Mouse (Mus musculus) liver, embryonic 12.5 days (tissue): ENCODE measurements around the gene Mamdc4. TPM values are rescaled to one million over a fixed set of nuclear protein-coding genes. Genes with fewer than 3 reads are reported as not detected.

Source experiments
- ATAC-seq: fragments of 200-750 bp; cut with Nextera tagmentation; 2 replicates; pipeline ENCODE4 v1.8.0; 2017; ENCODE audit warnings: moderate number of reproducible peaks, mild to moderate bottlenecking, moderate library complexity
- H3K27ac ChIP-seq: fragments of 300-500 bp; sonication (generic); 2 replicates; pipeline ENCODE4 v1.5.1; 2016; ENCODE audit warnings: mild to moderate bottlenecking
- H3K27me3 ChIP-seq: fragments of 300-500 bp; sonication (generic); replicated peaks from 2 replicates; pipeline ENCODE4 v1.6.1; 2016; ENCODE audit warnings: mild to moderate bottlenecking, moderate library complexity
- H3K36me3 ChIP-seq: fragments of 300-500 bp; sonication (generic); 2 replicates; pipeline ENCODE4 v1.6.1; 2016; ENCODE audit warnings: mild to moderate bottlenecking, moderate library complexity
- H3K4me1 ChIP-seq: fragments of 300-500 bp; sonication (generic); 2 replicates; pipeline ENCODE4 v1.6.1; 2016
- H3K4me2 ChIP-seq: fragments of 300-500 bp; sonication (generic); 2 replicates; pipeline ENCODE4 v1.6.1; 2016; ENCODE audit warnings: mild to moderate bottlenecking, moderate library complexity
- H3K4me3 ChIP-seq: fragments of 300-500 bp; sonication (generic); 2 replicates; pipeline ENCODE4 v1.5.1; 2016; ENCODE audit warnings: mild to moderate bottlenecking, moderate library complexity
- H3K9ac ChIP-seq: fragments of 300-500 bp; sonication (generic); 2 replicates; pipeline ENCODE4 v1.6.1; 2016; ENCODE audit warnings: mild to moderate bottlenecking, moderate library complexity
- H3K9me3 ChIP-seq: fragments of 300-500 bp; sonication (generic); replicated peaks from 2 replicates; pipeline ENCODE4 v1.6.1; 2016; ENCODE audit warnings: mild to moderate bottlenecking, moderate library complexity
- WGBS: fragments of 180-500 bp; shearing (Covaris S2); methylation state at CpG from one replicate; pipeline ENCODE4 v1.1.7; 2016; ENCODE audit not compliant: insufficient replicate concordance; 5-methylcytosine and 5-hydroxymethylcytosine counted together
- polyA plus RNA-seq: library from polyadenylated mRNA; unstranded; fragments of >200 nt; fragmentation: Nextera tagmentation; extraction: Ambion mirVana; gene quantifications from 2 replicates; pipeline ENCODE4 v1.2.1, GENCODE M21; 2016

Mamdc4 gene
- polyA plus RNA-seq, 1 experiment from 2014 or later, result 0.45 TPM

- Histone ChIP-seq H3K4me3 (peak within 1 kb of the TSS; percentile 29), H3K27ac (no peak within 1 kb of the TSS), H3K4me1 (peaks cover 68% of the 10 kb centered on the region), H3K9me3 (no peaks in the 10 kb centered on the region), H3K36me3 (peaks cover 34% of the 10 kb centered on the region), H3K4me2 (peak within 1 kb of the TSS; percentile 64), H3K9ac (0 out of 2 replicates have a peak within 1 kb of the TSS, but pooled peaks have one; percentile 7), H3K27me3 (peaks cover 51% of the 10 kb centered on the region)
- whole genome bisulfite sequencing, result 6% methylated on average over 19 of the region's 19 CpGs
- ATAC-seq, result peak; percentile 60
Measured at GRCm38 (mm10) chr2:25581294-25581864, 6.7 kb upstream of the Mamdc4 start, which contains the start of gene Ajm1. Gene Ajm1, minus strand, starts transcription at chr2:25581757.

GRCm38 (mm10) chr2:25580621-25581101, 6.0 kb upstream of the Mamdc4 start:
- no peak for ATAC-seq
- no peak overlapping the region for H3K4me3 ChIP-seq

GRCm38 (mm10) chr2:25579737-25580460, 5.3 kb upstream of the Mamdc4 start:
- Histone ChIP-seq H3K36me3 (peaks cover 21% of the 10 kb centered on the region), H3K4me1 (peaks cover 79% of the 10 kb centered on the region), H3K27ac (no peak overlapping the region), H3K9me3 (no peaks in the 10 kb centered on the region), H3K9ac (no peak overlapping the region), H3K4me2 (peak overlapping the region; percentile 35; the same call in 1 of the 2 replicates), H3K4me3 (0 out of 2 replicates have a peak overlapping the region, but pooled peaks have one; percentile 23), H3K27me3 (peaks cover 62% of the 10 kb centered on the region)
- ATAC-seq, result no peak
- WGBS, result 4% methylated on average over 27 of the region's 27 CpGs

More at GRCm38 (mm10) chr2:25580621-25581101, 6.0 kb upstream of the Mamdc4 start:
- WGBS, result 28% methylated on average over 6 of the region's 6 CpGs
- 0 out of 2 replicates have a peak overlapping the region, but pooled peaks have one; percentile 7 for H3K9ac ChIP-seq
- H3K27me3 ChIP-seq, result peaks cover 58% of the 10 kb centered on the region
- no peaks in the 10 kb centered on the region for H3K9me3 ChIP-seq
- H3K4me2 ChIP-seq, result peak overlapping the region; percentile 64; the same call in 1 of the 2 replicates
- H3K27ac ChIP-seq, result no peak overlapping the region
- H3K36me3 ChIP-seq, result peaks cover 28% of the 10 kb centered on the region
- peaks cover 71% of the 10 kb centered on the region for H3K4me1 ChIP-seq

- Histone ChIP-seq H3K4me1 (peaks cover 83% of the 10 kb centered on the region), H3K27ac (no peak overlapping the region), H3K9ac (no peak overlapping the region), H3K4me2 (peak overlapping the region; percentile 35), H3K9me3 (no peaks in the 10 kb centered on the region), H3K4me3 (peak overlapping the region; percentile 23; the same call in 1 of the 2 replicates), H3K27me3 (peaks cover 62% of the 10 kb centered on the region), H3K36me3 (peaks cover 13% of the 10 kb centered on the region)
- no peak for ATAC-seq
- 6% methylated on average over 76 of the region's 77 CpGs for WGBS
Measured at GRCm38 (mm10) chr2:25578796-25579736, 4.4 kb upstream of the Mamdc4 start.

- Histone ChIP-seq H3K27ac (no peak overlapping the region), H3K9me3 (no peaks in the 10 kb centered on the region), H3K9ac (no peak overlapping the region), H3K27me3 (peaks cover 62% of the 10 kb centered on the region), H3K4me3 (peak overlapping the region; percentile 28), H3K4me1 (peaks cover 83% of the 10 kb centered on the region), H3K36me3 (peaks cover 5% of the 10 kb centered on the region), H3K4me2 (peak overlapping the region; percentile 44)
- WGBS, result 6% methylated on average over 75 of the region's 75 CpGs
- no peak for ATAC-seq
Measured at GRCm38 (mm10) chr2:25577951-25578795, 3.5 kb upstream of the Mamdc4 start.

- no peak overlapping the region for H3K9ac ChIP-seq
- ATAC-seq, result no peak
- 0 out of 2 replicates have a peak, but pooled peaks cover 2% of the 10 kb centered on the region for H3K36me3 ChIP-seq
- H3K4me3 ChIP-seq, result peak overlapping the region; percentile 28
- peaks cover 82% of the 10 kb centered on the region for H3K4me1 ChIP-seq
- H3K27ac ChIP-seq, result no peak overlapping the region
- 19% methylated on average over 92 of the region's 92 CpGs for whole genome bisulfite sequencing
- no peaks in the 10 kb centered on the region for H3K9me3 ChIP-seq
- H3K27me3 ChIP-seq, result peaks cover 62% of the 10 kb centered on the region
- peak overlapping the region; percentile 44 for H3K4me2 ChIP-seq
Measured at GRCm38 (mm10) chr2:25576965-25577891, 2.6 kb upstream of the Mamdc4 start.

GRCm38 (mm10) chr2:25576028-25576850, 1.6 kb upstream of the Mamdc4 start:
- H3K9ac ChIP-seq, result no peak overlapping the region
- no peak overlapping the region for H3K27ac ChIP-seq
- 75% methylated on average over 16 of the region's 16 CpGs for WGBS
- H3K9me3 ChIP-seq, result no peaks in the 10 kb centered on the region
- H3K4me3 ChIP-seq, result no peak overlapping the region
- H3K4me2 ChIP-seq, result peak overlapping the region; percentile 83
- no peak for ATAC-seq
- H3K27me3 ChIP-seq, result peaks cover 60% of the 10 kb centered on the region
- H3K4me1 ChIP-seq, result peaks cover 76% of the 10 kb centered on the region
- peaks cover 10% of the 10 kb centered on the region; the same call in 1 of the 2 replicates for H3K36me3 ChIP-seq

- H3K4me1 ChIP-seq, result peaks cover 73% of the 10 kb centered on the region
- H3K9ac ChIP-seq, result peak overlapping the region; percentile 70
- peaks cover 53% of the 10 kb centered on the region for H3K27me3 ChIP-seq
- H3K36me3 ChIP-seq, result peaks cover 15% of the 10 kb centered on the region; the same call in 1 of the 2 replicates
- H3K27ac ChIP-seq, result peak overlapping the region; percentile 63; the same call in 1 of the 2 replicates
- H3K4me2 ChIP-seq, result peak overlapping the region; percentile 83
- no peak for ATAC-seq
- no peaks in the 10 kb centered on the region for H3K9me3 ChIP-seq
- H3K4me3 ChIP-seq, result peak overlapping the region; percentile 64
- 22% methylated on average over 21 of the region's 21 CpGs for WGBS
Measured at GRCm38 (mm10) chr2:25575432-25576027, 885 bp upstream of the Mamdc4 start.

- peak overlapping the region; percentile 64 for H3K4me3 ChIP-seq
- no peaks in the 10 kb centered on the region for H3K9me3 ChIP-seq
- peak overlapping the region; percentile 70 for H3K9ac ChIP-seq
- H3K4me1 ChIP-seq, result peaks cover 60% of the 10 kb centered on the region
- peak overlapping the region; percentile 57 for H3K27ac ChIP-seq
- no peak for ATAC-seq
- H3K27me3 ChIP-seq, result peaks cover 39% of the 10 kb centered on the region
- peak overlapping the region; percentile 83 for H3K4me2 ChIP-seq
- H3K36me3 ChIP-seq, result peaks cover 28% of the 10 kb centered on the region
- 15% methylated on average over 11 of the region's 11 CpGs for WGBS
Measured at GRCm38 (mm10) chr2:25574136-25574535, 509 bp downstream of the Mamdc4 start.
